Comparison of ENCODE assay signal across 9 mouse cellular contexts in genomic region chr17:24212441-24213018, GRCm38 (mm10). TPM values are rescaled to one million over a fixed set of nuclear protein-coding genes. Genes with fewer than 3 reads are reported as not detected.
DNase-seq lines count a peak whose midpoint lies in the region; ATAC-seq and TF ChIP-seq lines count a peak whose summit lies in the region.
"Had no signal": no experiment of that assay in that cellular context is flagged by ENCODE, and none has a peak within 500 bp of the region (broad histone marks: within the 10 kb centered on the region; RNA-seq: fewer than 3 reads in every experiment).

No protein-coding gene starts in this region.

- peak; percentile 8; the same call in 1 of the 2 replicates for ATAC-seq in forebrain, embryonic 11.5 days (replicated peaks; ENCODE audit: low FRiP score)
- ATAC-seq in neural tube, embryonic 13.5 days (ENCODE audit: low read depth), result no peak

- H3K4me1 ChIP-seq in liver, adult 2 months (ENCODE audit: control insufficient read depth, insufficient read depth, low read length), result peaks cover 49% of the 10 kb centered on the region
- H3K4me1 ChIP-seq in forebrain, embryonic 11.5 days (replicated peaks; ENCODE audit: control insufficient read depth, insufficient read depth, low read length), result peaks cover 23% of the 10 kb centered on the region
- H3K4me1 ChIP-seq in limb, embryonic 10.5 days, result peaks cover 52% of the 10 kb centered on the region
- H3K4me1 ChIP-seq in neural tube, embryonic 13.5 days (replicated peaks), result peaks cover 51% of the 10 kb centered on the region

- 0 out of 2 replicates have a peak, but pooled peaks cover under 1% of the 10 kb centered on the region for H3K79me2 ChIP-seq in liver, adult 2 months (ENCODE audit: control insufficient read depth, insufficient read depth, low read length)

- H3K9ac ChIP-seq in liver, adult 2 months (ENCODE audit: low read depth, low read length), result peak overlapping the region; percentile 52
- peak overlapping the region; percentile 74 for H3K9ac ChIP-seq in forebrain, embryonic 11.5 days (ENCODE audit: low read length)
- H3K9ac ChIP-seq in neural tube, embryonic 13.5 days, result no peak overlapping the region

- peak overlapping the region; percentile 95 for H3K27ac ChIP-seq in liver, adult 2 months (replicated peaks; ENCODE audit: insufficient read depth, low read depth, low read length)
- H3K27ac ChIP-seq in forebrain, embryonic 11.5 days (ENCODE audit: low read depth, low read length), result no peak overlapping the region
- H3K27ac ChIP-seq in limb, embryonic 10.5 days, result peak overlapping the region; percentile 96
- peak overlapping the region; percentile 83; the same call in 1 of the 2 replicates for H3K27ac ChIP-seq in neural tube, embryonic 13.5 days (replicated peaks)

- TF ChIP-seq POLR2A in liver, adult 2 months (IDR thresholded peaks at IDR 0.05; ENCODE audit: extremely low read depth, insufficient read depth, low read length), result no peak

- H3K27me3 ChIP-seq in liver, adult 2 months (ENCODE audit: control insufficient read depth, insufficient read depth, low read length), result no peaks in the 10 kb centered on the region
- peaks cover 12% of the 10 kb centered on the region for H3K27me3 ChIP-seq in forebrain, embryonic 11.5 days (ENCODE audit: control insufficient read depth, insufficient read depth, low read length)
- H3K27me3 ChIP-seq in limb, embryonic 10.5 days (ENCODE audit: low read depth, poor library complexity, severe bottlenecking), result peaks cover 5% of the 10 kb centered on the region
- H3K27me3 ChIP-seq in neural tube, embryonic 13.5 days, result peaks cover 18% of the 10 kb centered on the region

- peak; percentile 99 for DNase-seq in liver, adult 2 months (ENCODE audit: extremely low read depth, low read depth, low spot score)
- DNase-seq in liver, result no peak
- no peak for DNase-seq in forebrain, embryonic 11.5 days (ENCODE audit: low spot score)
- no peak for DNase-seq in limb, embryonic 10.5 days (ENCODE audit: low spot score)
- DNase-seq in urinary bladder, postnatal 4 days (ENCODE audit: low spot score in 2 of 2), result no peak
- no peak for DNase-seq in left cerebral cortex, adult 18-20 months (ENCODE audit: low spot score in 2 of 2)
- DNase-seq in cerebellum, postnatal 10 days, result no peak
- DNase-seq: thymus, postnatal 25 days had no signal

- no peak for TF ChIP-seq CTCF in liver, adult 2 months (IDR thresholded peaks at IDR 0.05; ENCODE audit: low read depth, low read length)

- peaks cover 18% of the 10 kb centered on the region for H3K36me3 ChIP-seq in liver, adult 2 months (ENCODE audit: control insufficient read depth, insufficient read depth, low read length)
- H3K36me3 ChIP-seq in forebrain, embryonic 11.5 days (ENCODE audit: control insufficient read depth, insufficient read depth, low read length), result peaks cover 10% of the 10 kb centered on the region
- peaks cover 35% of the 10 kb centered on the region for H3K36me3 ChIP-seq in limb, embryonic 10.5 days
- peaks cover 25% of the 10 kb centered on the region for H3K36me3 ChIP-seq in neural tube, embryonic 13.5 days

- WGBS in liver, adult 2 months, result 10% methylated on average over 5 of the region's 5 CpGs
- 26% methylated on average over 5 of the region's 5 CpGs for WGBS in forebrain, embryonic 11.5 days
- WGBS in limb, embryonic 10.5 days, result 28% methylated on average over 5 of the region's 5 CpGs
- WGBS in neural tube, embryonic 13.5 days, result 32% methylated on average over 5 of the region's 5 CpGs

- peak overlapping the region; percentile 90 for H3K4me2 ChIP-seq in forebrain, embryonic 11.5 days (ENCODE audit: low read depth, low read length, severe bottlenecking)
- peak overlapping the region; percentile 96 for H3K4me2 ChIP-seq in neural tube, embryonic 13.5 days

- H3K9me3 ChIP-seq in forebrain, embryonic 11.5 days (ENCODE audit: control insufficient read depth, low read length), result no peaks in the 10 kb centered on the region
- H3K9me3 ChIP-seq in limb, embryonic 10.5 days (replicated peaks), result no peaks in the 10 kb centered on the region
- no peaks in the 10 kb centered on the region for H3K9me3 ChIP-seq in neural tube, embryonic 13.5 days

- no peak overlapping the region for H3K4me3 ChIP-seq in liver, adult 2 months (ENCODE audit: insufficient read depth, low read depth, low read length)
- H3K4me3 ChIP-seq in forebrain, embryonic 11.5 days (ENCODE audit: low read depth, low read length), result peak overlapping the region; percentile 46
- H3K4me3 ChIP-seq in limb, embryonic 10.5 days, result peak overlapping the region; percentile 70
- H3K4me3 ChIP-seq in neural tube, embryonic 13.5 days, result peak overlapping the region; percentile 57

RNA-seq across cellular contexts. Expression of gene Ntn3, which starts 3.2 kb away (rescaled TPM):
- 2.3 and 2.8 TPM in 2 replicates for total RNA-seq in liver, adult 2 months (2014; rRNA removed)
- polyA plus RNA-seq in liver, adult 2 months (2012; rRNA removed), result 7.4 and 7.8 TPM in 2 replicates
- 3.8 and 4.9 TPM in 2 replicates for polyA plus RNA-seq in forebrain, embryonic 11.5 days (2014; fragmentation: Nextera tagmentation; extraction: Ambion mirVana)
- 6.7 and 10.7 TPM in 2 replicates for polyA plus RNA-seq in limb, embryonic 10.5 days (2016; fragmentation: Nextera tagmentation; extraction: Ambion mirVana)
- 5.9 TPM in 2 replicates for polyA plus RNA-seq in neural tube, embryonic 13.5 days (2015; fragmentation: Nextera tagmentation; extraction: Ambion mirVana)
- 1 to 10 TPM; 8.1 to 8.5 TPM for total RNA-seq in left cerebral cortex, adult 18-20 months (2021)

RNA-seq across cellular contexts. Expression of gene Tbc1d24, which starts 7.2 kb away (rescaled TPM):
- 13.3 and 22.2 TPM in 2 replicates for total RNA-seq in liver, adult 2 months (2014; rRNA removed)
- 23.6 and 31.5 TPM in 2 replicates for polyA plus RNA-seq in liver, adult 2 months (2012; rRNA removed)
- 8.3 and 8.4 TPM in 2 replicates for polyA plus RNA-seq in forebrain, embryonic 11.5 days (2014; fragmentation: Nextera tagmentation; extraction: Ambion mirVana)
- polyA plus RNA-seq in limb, embryonic 10.5 days (2016; fragmentation: Nextera tagmentation; extraction: Ambion mirVana), result 3.9 and 8.7 TPM in 2 replicates
- 17.8 and 22.0 TPM in 2 replicates for polyA plus RNA-seq in neural tube, embryonic 13.5 days (2015; fragmentation: Nextera tagmentation; extraction: Ambion mirVana)
- total RNA-seq in left cerebral cortex, adult 18-20 months (2021), result 10 to 100 TPM; 62.8 to 66.6 TPM

RNA-seq across cellular contexts. Expression of gene Tedc2, which starts 8.1 kb away (rescaled TPM):
- total RNA-seq in liver, adult 2 months (2014; rRNA removed), result 44.1 and 53.2 TPM in 2 replicates
- 61.4 and 78.0 TPM in 2 replicates for polyA plus RNA-seq in liver, adult 2 months (2012; rRNA removed)
- 17.7 and 19.2 TPM in 2 replicates for polyA plus RNA-seq in forebrain, embryonic 11.5 days (2014; fragmentation: Nextera tagmentation; extraction: Ambion mirVana)
- polyA plus RNA-seq in limb, embryonic 10.5 days (2016; fragmentation: Nextera tagmentation; extraction: Ambion mirVana), result 24.1 and 24.5 TPM in 2 replicates
- 11.9 and 12.6 TPM in 2 replicates for polyA plus RNA-seq in neural tube, embryonic 13.5 days (2015; fragmentation: Nextera tagmentation; extraction: Ambion mirVana)
- total RNA-seq in left cerebral cortex, adult 18-20 months (2021), result 10 to 100 TPM in 1 of 2 experiments, 1 to 10 TPM in 1; 9.0 to 10.4 TPM

RNA-seq across cellular contexts. Expression of gene Ccnf, which starts 38.8 kb away (rescaled TPM):
- total RNA-seq in liver, adult 2 months (2014; rRNA removed), result 3.0 and 3.5 TPM in 2 replicates
- polyA plus RNA-seq in liver, adult 2 months (2012; rRNA removed), result 5.5 and 6.5 TPM in 2 replicates
- 117 and 120 TPM in 2 replicates for polyA plus RNA-seq in forebrain, embryonic 11.5 days (2014; fragmentation: Nextera tagmentation; extraction: Ambion mirVana)
- 117 and 120 TPM in 2 replicates for polyA plus RNA-seq in limb, embryonic 10.5 days (2016; fragmentation: Nextera tagmentation; extraction: Ambion mirVana)
- 14.5 and 20.9 TPM in 2 replicates for polyA plus RNA-seq in neural tube, embryonic 13.5 days (2015; fragmentation: Nextera tagmentation; extraction: Ambion mirVana)
- 1 to 10 TPM; 7.1 to 8.1 TPM for total RNA-seq in left cerebral cortex, adult 18-20 months (2021)

RNA-seq across cellular contexts. Expression of gene Atp6v0c, which starts 43.0 kb away (rescaled TPM):
- total RNA-seq in liver, adult 2 months (2014; rRNA removed), result 40.0 and 68.4 TPM in 2 replicates
- polyA plus RNA-seq in liver, adult 2 months (2012; rRNA removed), result 625 and 644 TPM in 2 replicates
- polyA plus RNA-seq in forebrain, embryonic 11.5 days (2014; fragmentation: Nextera tagmentation; extraction: Ambion mirVana), result 394 and 453 TPM in 2 replicates
- 414 and 422 TPM in 2 replicates for polyA plus RNA-seq in limb, embryonic 10.5 days (2016; fragmentation: Nextera tagmentation; extraction: Ambion mirVana)
- polyA plus RNA-seq in neural tube, embryonic 13.5 days (2015; fragmentation: Nextera tagmentation; extraction: Ambion mirVana), result 947 and 1,089 TPM in 2 replicates
- total RNA-seq in left cerebral cortex, adult 18-20 months (2021), result 1,000 to 10,000 TPM; 1,209 to 1,218 TPM
